14 mouse cellular contexts compared by ENCODE assay signal in genomic region chr6:122762952-122763700, GRCm38 (mm10). TPM values are rescaled to one million over a fixed set of nuclear protein-coding genes. Genes with fewer than 3 reads are reported as not detected.
DNase-seq lines count a peak whose midpoint lies in the region; ATAC-seq and TF ChIP-seq lines count a peak whose summit lies in the region.
"Had no signal": no experiment of that assay in that cellular context is flagged by ENCODE, and none has a peak within 500 bp of the region (broad histone marks: within the 10 kb centered on the region; RNA-seq: fewer than 3 reads in every experiment).

No protein-coding gene starts in this region.

- peak overlapping the region; percentile 82; the same call in 1 of the 2 replicates for H3K4me2 ChIP-seq in hindbrain, embryonic 14.5 days (replicated peaks)
- H3K4me2 ChIP-seq in hindbrain, embryonic 16.5 days (ENCODE audit: low read length): no peak overlapping the region
- peak overlapping the region; percentile 94 for H3K4me2 ChIP-seq in liver, embryonic 15.5 days

- no peaks in the 10 kb centered on the region for H3K9me3 ChIP-seq in hindbrain, embryonic 14.5 days (ENCODE audit: control insufficient read depth, low read length)
- H3K9me3 ChIP-seq in hindbrain, embryonic 16.5 days (ENCODE audit: control insufficient read depth, low read length): no peaks in the 10 kb centered on the region
- no peaks in the 10 kb centered on the region for H3K9me3 ChIP-seq in E14TG2a.4 (ENCODE audit: low read length)
- no peaks in the 10 kb centered on the region for H3K9me3 ChIP-seq in liver, embryonic 15.5 days (replicated peaks)
- H3K9me3 ChIP-seq: embryonic facial prominence, embryonic 12.5 days had no signal

- H3K4me1 ChIP-seq in hindbrain, embryonic 14.5 days (replicated peaks; ENCODE audit: control insufficient read depth, insufficient read depth, low read length): peaks cover 15% of the 10 kb centered on the region; the same call in 1 of the 2 replicates
- peaks cover 7% of the 10 kb centered on the region; the same call in 1 of the 2 replicates for H3K4me1 ChIP-seq in hindbrain, embryonic 16.5 days (ENCODE audit: control insufficient read depth, insufficient read depth, low read depth, low read length)
- peaks cover 77% of the 10 kb centered on the region for H3K4me1 ChIP-seq in E14TG2a.4 (replicated peaks; ENCODE audit: low read depth, low read length)
- H3K4me1 ChIP-seq in liver, embryonic 15.5 days (replicated peaks): peaks cover 68% of the 10 kb centered on the region

- no peak for DNase-seq in hindbrain, embryonic 14.5 days (ENCODE audit: low spot score)
- DNase-seq in ovary, postnatal 10 days (ENCODE audit: low spot score): no peak
- DNase-seq in urinary bladder, postnatal 14 days (ENCODE audit: low spot score): no peak
- no peak for DNase-seq in layer of hippocampus, postnatal 36 days
- DNase-seq: lung, embryonic 14.5 days; right cerebral cortex, postnatal 4 days; thymus, adult 2 months had no signal

- TF ChIP-seq CTCF in E14TG2a.4 (conservative IDR thresholded peaks at IDR 0.05; ENCODE audit: low read length): no peak

- H3K4me3 ChIP-seq in hindbrain, embryonic 14.5 days (replicated peaks; ENCODE audit: low read length): no peak overlapping the region
- H3K4me3 ChIP-seq in hindbrain, embryonic 16.5 days (ENCODE audit: low read length): no peak overlapping the region
- H3K4me3 ChIP-seq in E14TG2a.4 (replicated peaks; ENCODE audit: low read length): peak overlapping the region; percentile 78
- H3K4me3 ChIP-seq in liver, embryonic 15.5 days (replicated peaks): no peak overlapping the region
- H3K4me3 ChIP-seq: myocyte had no signal

- no peak overlapping the region for H3K9ac ChIP-seq in hindbrain, embryonic 14.5 days
- H3K9ac ChIP-seq in hindbrain, embryonic 16.5 days (ENCODE audit: low read depth, low read length): no peak overlapping the region
- H3K9ac ChIP-seq in liver, embryonic 15.5 days: no peak overlapping the region
- H3K9ac ChIP-seq: embryonic facial prominence, embryonic 12.5 days; lung, embryonic 14.5 days had no signal

- 80% methylated on average over 11 of the region's 11 CpGs for WGBS in hindbrain, embryonic 14.5 days
- 75% methylated on average over 11 of the region's 11 CpGs for WGBS in hindbrain, embryonic 16.5 days
- WGBS in liver, embryonic 15.5 days (ENCODE audit: insufficient replicate concordance): 12% methylated on average over 11 of the region's 11 CpGs

- no peaks in the 10 kb centered on the region for H3K27me3 ChIP-seq in hindbrain, embryonic 14.5 days (ENCODE audit: control insufficient read depth, insufficient read depth, low read length)
- H3K27me3 ChIP-seq in hindbrain, embryonic 16.5 days (replicated peaks; ENCODE audit: control insufficient read depth, insufficient read depth, low read length): no peaks in the 10 kb centered on the region
- no peaks in the 10 kb centered on the region for H3K27me3 ChIP-seq in E14TG2a.4 (ENCODE audit: insufficient read depth, low read length)
- H3K27me3 ChIP-seq in liver, embryonic 15.5 days: peaks cover 7% of the 10 kb centered on the region

- H3K27ac ChIP-seq in hindbrain, embryonic 14.5 days: no peak overlapping the region
- H3K27ac ChIP-seq in hindbrain, embryonic 16.5 days (ENCODE audit: low read depth, low read length): no peak overlapping the region
- peak overlapping the region; percentile 79 for H3K27ac ChIP-seq in liver, embryonic 15.5 days (replicated peaks)
- H3K27ac ChIP-seq: embryonic facial prominence, embryonic 12.5 days had no signal

- H3K36me3 ChIP-seq in hindbrain, embryonic 14.5 days (replicated peaks; ENCODE audit: control insufficient read depth, insufficient read depth): no peaks in the 10 kb centered on the region
- no peaks in the 10 kb centered on the region for H3K36me3 ChIP-seq in hindbrain, embryonic 16.5 days (ENCODE audit: control insufficient read depth, insufficient read depth, low read length)
- H3K36me3 ChIP-seq in E14TG2a.4 (ENCODE audit: insufficient read depth, low read length): no peaks in the 10 kb centered on the region
- no peaks in the 10 kb centered on the region for H3K36me3 ChIP-seq in liver, embryonic 15.5 days (replicated peaks)
- H3K36me3 ChIP-seq: embryonic facial prominence, embryonic 12.5 days had no signal

- ATAC-seq in hindbrain, embryonic 14.5 days (ENCODE audit: low FRiP score): no peak
- no peak for ATAC-seq in hindbrain, embryonic 16.5 days
- ATAC-seq in activated CD4-positive, CD25-positive, alpha-beta regulatory T cell, adult 4 months: peak; percentile 38
- ATAC-seq in liver, embryonic 15.5 days (ENCODE audit: insufficient read depth): peak; percentile 88

RNA-seq across cellular contexts. Expression of gene Slc2a3, which starts 38.3 kb away (rescaled TPM):
- 40.1 and 51.6 TPM in 2 replicates for polyA plus RNA-seq in hindbrain, embryonic 14.5 days (2014; fragmentation: Nextera tagmentation; extraction: Ambion mirVana)
- polyA plus RNA-seq in hindbrain, embryonic 16.5 days (2015; fragmentation: Nextera tagmentation; extraction: Ambion mirVana): 57.0 and 57.4 TPM in 2 replicates
- 10 to 100 TPM; 64.2 to 69.4 TPM for polyA plus RNA-seq in activated CD4-positive, CD25-positive, alpha-beta regulatory T cell, adult 4 months (2017; shearing (Covaris generic))
- 11.8 and 13.8 TPM in 2 replicates for polyA plus RNA-seq in liver, embryonic 15.5 days (2015; fragmentation: Nextera tagmentation; extraction: Ambion mirVana)
- total RNA-seq in layer of hippocampus, postnatal 36 days (2021): 100 to 1,000 TPM; 110 to 121 TPM

RNA-seq across cellular contexts. Expression of gene Nanog, which starts 55.8 kb away (rescaled TPM):
- polyA plus RNA-seq in hindbrain, embryonic 14.5 days (2014; fragmentation: Nextera tagmentation; extraction: Ambion mirVana): 0.09 TPM in 1 of 2 replicates, not detected in the other
- polyA plus RNA-seq in hindbrain, embryonic 16.5 days (2015; fragmentation: Nextera tagmentation; extraction: Ambion mirVana): 0.08 and 0.25 TPM in 2 replicates
- polyA plus RNA-seq in activated CD4-positive, CD25-positive, alpha-beta regulatory T cell, adult 4 months (2017; shearing (Covaris generic)): under 1 TPM in 1 of 2 experiments, not detected in 1; 0.22 TPM
- polyA plus RNA-seq in liver, embryonic 15.5 days (2015; fragmentation: Nextera tagmentation; extraction: Ambion mirVana): not detected in 2 replicates
- total RNA-seq in layer of hippocampus, postnatal 36 days (2021): not detected
- total RNA-seq: layer of hippocampus, postnatal 10 days had no signal

RNA-seq across cellular contexts. Expression of gene Foxj2, which starts 56.6 kb away (rescaled TPM):
- polyA plus RNA-seq in hindbrain, embryonic 14.5 days (2014; fragmentation: Nextera tagmentation; extraction: Ambion mirVana): 9.5 and 11.0 TPM in 2 replicates
- 6.7 and 8.3 TPM in 2 replicates for polyA plus RNA-seq in hindbrain, embryonic 16.5 days (2015; fragmentation: Nextera tagmentation; extraction: Ambion mirVana)
- 1 to 10 TPM; 6.6 to 8.7 TPM for polyA plus RNA-seq in activated CD4-positive, CD25-positive, alpha-beta regulatory T cell, adult 4 months (2017; shearing (Covaris generic))
- 1.3 and 1.5 TPM in 2 replicates for polyA plus RNA-seq in liver, embryonic 15.5 days (2015; fragmentation: Nextera tagmentation; extraction: Ambion mirVana)
- 10 to 100 TPM; 26.5 to 30.3 TPM for total RNA-seq in layer of hippocampus, postnatal 36 days (2021)

Comparison
In these comparisons a context has a peak if more than half of its experiments do, and no peak if none do; other contexts are left out.
1. ATAC-seq: peak in activated CD4-positive, CD25-positive, alpha-beta regulatory T cell, adult 4 months (single experiment) and liver, embryonic 15.5 days (single experiment); none in hindbrain, embryonic 14.5 days (single experiment) and hindbrain, embryonic 16.5 days (single experiment).